Mouse (Mus musculus) bone marrow macrophage, adult 2 months (primary cell): Measurements from ENCODE around the gene Cln5.

Source experiments
- CTCF ChIP-seq: IDR thresholded peaks from 2 replicates; pipeline ENCODE4 v1.5.1; 2012; ENCODE audit warnings: low read depth, mild to moderate bottlenecking, low read length, moderate library complexity
- POLR2A ChIP-seq: IDR thresholded peaks from 2 replicates; pipeline ENCODE4 v1.6.1; 2012; ENCODE audit warnings: mild to moderate bottlenecking, low read depth, low read length, borderline replicate concordance

- TF ChIP-seq CTCF, result no peak
- TF ChIP-seq POLR2A, result no peak
Measured at GRCm38 (mm10) chr14:103070790-103071189, 774 bp downstream of the Cln5 start.
